Mouse (Mus musculus): ENCODE data around the gene Tuba1a. TPM values are rescaled to one million over a fixed set of nuclear protein-coding genes. Genes with fewer than 3 reads are reported as not detected.
A peak's percentile ranks its signal among the peaks of the same experiment; 100 is the strongest.
"Not testable (repeated sequence)": the region's sequence is repeated elsewhere in the genome, so short reads cannot be mapped to it uniquely, and the experiment has no call there.

The Tuba1a gene
- polyA plus RNA-seq, 1 experiment from 2014 or later, result 14,496 TPM

DNA sequence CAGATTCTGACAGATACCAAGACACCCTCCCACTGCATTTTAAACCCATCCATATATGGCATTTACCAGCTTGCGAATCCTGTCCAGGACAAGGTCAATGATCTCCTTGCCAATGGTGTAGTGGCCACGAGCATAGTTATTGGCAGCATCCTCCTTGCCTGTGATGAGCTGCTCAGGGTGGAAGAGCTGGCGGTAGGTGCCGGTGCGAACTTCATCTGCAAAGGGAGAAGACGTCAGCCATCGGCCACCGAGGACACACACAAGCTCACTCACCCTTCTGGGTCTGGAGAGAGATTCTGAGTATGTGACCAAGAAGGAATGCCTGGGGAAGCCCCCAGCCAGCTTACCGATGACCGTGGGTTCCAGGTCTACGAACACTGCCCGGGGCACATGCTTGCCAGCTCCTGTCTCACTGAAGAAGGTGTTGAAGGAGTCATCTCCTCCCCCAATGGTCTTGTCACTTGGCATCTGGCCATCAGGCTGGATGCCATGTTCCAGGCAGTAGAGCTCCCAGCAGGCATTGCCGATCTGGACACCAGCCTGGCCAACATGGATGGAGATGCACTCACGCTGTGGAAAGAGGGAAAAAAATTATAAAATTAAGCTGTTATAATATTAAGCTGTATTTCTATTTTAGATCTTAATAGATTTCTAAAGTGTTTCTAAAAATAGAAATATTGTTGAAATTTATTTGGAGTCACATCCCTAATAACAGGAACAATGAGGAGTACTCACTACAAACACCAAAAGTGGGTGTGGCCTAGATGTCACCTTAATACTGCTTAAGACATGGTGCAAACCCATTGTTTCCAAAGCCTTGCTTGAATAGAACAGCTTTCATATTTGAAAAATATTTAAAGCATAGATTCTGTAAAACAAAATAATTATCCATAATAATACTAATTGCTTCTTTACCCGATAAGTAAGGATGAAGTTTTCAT lies 2.1 kb downstream of the Tuba1a start:
- Histone ChIP-seq H3K4me3 (ENCODE audit: low read depth, low read length) (peak overlapping the region; percentile 84), H3K4me1 (ENCODE audit: control insufficient read depth, insufficient read depth, low read length) (peaks cover 14% of the 10 kb centered on the region; the same call in 1 of the 2 replicates)

DNA sequence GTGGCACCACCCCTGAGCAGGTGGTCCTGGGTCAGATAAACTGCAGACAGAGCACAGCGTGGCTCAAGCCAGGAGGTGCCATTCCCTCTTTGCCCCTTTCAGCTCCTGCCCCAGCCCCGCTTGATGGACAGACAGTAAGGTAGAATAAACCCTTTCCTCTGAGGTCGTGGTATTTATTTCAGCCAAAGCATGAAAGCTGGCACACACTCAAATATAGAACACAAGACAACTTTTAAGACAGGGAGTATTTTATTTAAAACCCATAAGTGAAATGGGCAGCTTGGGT lies 4.0 kb downstream of the Tuba1a start:
- Histone ChIP-seq H3K27ac (ENCODE audit: low read depth, low read length) (peak overlapping the region; percentile 44; the same call in 1 of the 2 replicates), H3K4me2 (ENCODE audit: low read depth, low read length) (peak overlapping the region; percentile 88), H3K9ac (replicated peaks; ENCODE audit: low read depth, low read length) (peak overlapping the region; percentile 77), H3K27me3 (ENCODE audit: control insufficient read depth, insufficient read depth, low read length) (no peaks in the 10 kb centered on the region), H3K4me3 (ENCODE audit: low read depth, low read length) (peak overlapping the region; percentile 38), H3K4me1 (ENCODE audit: control insufficient read depth, insufficient read depth, low read length) (peaks cover 3% of the 10 kb centered on the region; the same call in 1 of the 2 replicates), H3K9me3 (ENCODE audit: control insufficient read depth, low read length) (no peaks in the 10 kb centered on the region), H3K36me3 (ENCODE audit: control insufficient read depth, insufficient read depth, low read length) (peaks cover 10% of the 10 kb centered on the region; the same call in 1 of the 2 replicates)
- no peak for ATAC-seq (ENCODE audit: low read depth)
- WGBS, result 24% methylated on average over 3 of the region's 3 CpGs

More for the DNA sequence above, 2.1 kb downstream of the Tuba1a start:
- H3K36me3 ChIP-seq (ENCODE audit: control insufficient read depth, insufficient read depth, low read length), result peaks cover 10% of the 10 kb centered on the region; the same call in 1 of the 2 replicates
- not testable (repeated sequence) for H3K27me3 ChIP-seq (ENCODE audit: control insufficient read depth, insufficient read depth, low read length); ATAC-seq (ENCODE audit: low read depth); H3K9me3 ChIP-seq (ENCODE audit: control insufficient read depth, low read length)
- WGBS, result 47% methylated on average over 11 of the region's 15 CpGs
- H3K9ac ChIP-seq (replicated peaks; ENCODE audit: low read depth, low read length), result peak overlapping the region; percentile 100
- H3K27ac ChIP-seq (ENCODE audit: low read depth, low read length), result peak overlapping the region; percentile 99; the same call in 1 of the 2 replicates
- peak overlapping the region; percentile 54 for H3K4me2 ChIP-seq (ENCODE audit: low read depth, low read length)

DNA sequence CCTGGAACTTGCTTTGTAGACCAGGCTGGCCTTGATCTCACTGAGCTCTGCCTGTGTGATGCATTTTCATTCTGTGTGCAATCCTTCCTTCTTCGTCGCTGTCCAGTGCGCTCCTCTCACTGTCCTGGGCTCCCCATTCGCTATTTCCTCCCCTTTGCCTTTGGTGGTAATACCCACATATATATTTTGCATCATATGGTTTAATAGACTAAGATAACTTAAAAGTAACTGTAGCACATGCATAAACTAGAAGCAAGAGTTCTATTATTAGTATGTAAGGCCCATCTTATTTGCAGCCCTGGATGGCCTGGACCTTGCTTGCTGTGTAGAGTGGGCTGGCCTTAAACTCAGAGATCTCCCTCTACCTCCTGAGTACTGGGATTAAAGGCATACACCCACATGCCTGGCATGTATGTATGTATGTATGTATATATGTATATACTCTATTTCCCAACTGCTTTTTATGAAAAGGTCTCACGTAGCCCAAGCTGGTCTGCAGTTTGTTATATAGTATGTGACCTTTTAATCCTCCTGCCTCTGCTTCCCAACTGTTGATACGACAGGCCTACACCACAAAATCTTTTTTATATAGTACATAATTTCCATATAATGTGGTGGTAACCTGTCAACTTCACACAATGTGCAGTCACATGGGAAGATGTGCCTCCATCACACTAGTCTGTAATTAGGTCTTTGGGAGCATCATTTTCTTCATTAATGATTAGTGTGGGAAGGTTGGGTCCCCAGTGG lies 4.5 kb downstream of the Tuba1a start:
- Histone ChIP-seq H3K4me3 (ENCODE audit: low read depth, low read length) (peak overlapping the region; percentile 38), H3K27ac (ENCODE audit: low read depth, low read length) (peak overlapping the region; percentile 44; the same call in 1 of the 2 replicates), H3K27me3 (ENCODE audit: control insufficient read depth, insufficient read depth, low read length) (no peaks in the 10 kb centered on the region), H3K9me3 (ENCODE audit: control insufficient read depth, low read length) (no peaks in the 10 kb centered on the region), H3K4me2 (ENCODE audit: low read depth, low read length) (peak overlapping the region; percentile 88), H3K36me3 (ENCODE audit: control insufficient read depth, insufficient read depth, low read length) (peaks cover 10% of the 10 kb centered on the region; the same call in 1 of the 2 replicates), H3K4me1 (ENCODE audit: control insufficient read depth, insufficient read depth, low read length) (peaks cover 3% of the 10 kb centered on the region; the same call in 1 of the 2 replicates), H3K9ac (replicated peaks; ENCODE audit: low read depth, low read length) (peak overlapping the region; percentile 77)
- WGBS, result 41% methylated on average over 6 of the region's 6 CpGs
- no peak for ATAC-seq (ENCODE audit: low read depth)

DNA sequence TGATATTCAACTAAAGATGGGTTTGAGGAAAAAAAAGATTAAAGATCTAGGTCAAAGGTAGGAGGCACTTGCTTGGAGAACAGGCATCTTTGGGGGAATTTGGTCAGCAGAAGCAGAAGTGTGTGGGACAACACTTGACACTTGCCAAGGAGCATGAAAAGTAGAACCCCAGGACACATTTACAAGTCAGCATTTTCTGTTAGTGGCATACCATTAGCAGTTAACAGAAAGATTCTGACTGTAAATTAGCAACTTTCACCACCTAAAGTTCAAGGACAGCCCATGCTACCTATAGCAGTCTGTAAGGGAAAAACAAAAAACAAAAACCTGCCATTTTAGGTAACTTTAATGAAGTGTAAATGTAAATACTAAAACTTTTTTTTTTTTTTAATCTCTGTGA lies 5.1 kb downstream of the Tuba1a start:
- no peak overlapping the region for H3K4me3 ChIP-seq (ENCODE audit: low read depth, low read length)
- ATAC-seq (ENCODE audit: low read depth), result no peak

DNA sequence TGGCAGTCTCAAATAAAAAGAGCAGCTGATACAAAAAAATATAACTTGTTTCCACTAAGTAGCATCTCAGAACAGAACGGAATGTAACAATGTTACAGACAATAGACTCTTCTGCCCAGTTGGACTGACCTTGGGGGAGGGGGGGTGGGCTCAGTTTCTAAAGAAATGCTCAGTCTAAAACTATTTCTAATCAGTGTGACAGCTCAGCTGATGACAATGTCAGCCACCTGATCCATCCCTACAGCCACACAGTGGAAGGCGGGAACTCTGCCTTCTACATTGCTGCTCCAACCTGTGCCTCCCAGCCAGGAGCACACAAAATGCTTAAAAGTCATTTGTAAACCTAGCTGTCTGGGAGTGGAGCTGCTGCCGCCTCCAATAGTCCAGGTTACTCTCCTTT lies 5.6 kb downstream of the Tuba1a start:
- Histone ChIP-seq H3K27ac (ENCODE audit: low read depth, low read length) (peak overlapping the region; percentile 17; the same call in 1 of the 2 replicates), H3K4me3 (ENCODE audit: low read depth, low read length) (no peak overlapping the region), H3K9me3 (ENCODE audit: control insufficient read depth, low read length) (no peaks in the 10 kb centered on the region), H3K4me2 (ENCODE audit: low read depth, low read length) (peak overlapping the region; percentile 88; the same call in 1 of the 2 replicates), H3K36me3 (ENCODE audit: control insufficient read depth, insufficient read depth, low read length) (peaks cover 10% of the 10 kb centered on the region; the same call in 1 of the 2 replicates), H3K27me3 (ENCODE audit: control insufficient read depth, insufficient read depth, low read length) (no peaks in the 10 kb centered on the region), H3K9ac (replicated peaks; ENCODE audit: low read depth, low read length) (no peak overlapping the region), H3K4me1 (ENCODE audit: control insufficient read depth, insufficient read depth, low read length) (peaks cover 3% of the 10 kb centered on the region; the same call in 1 of the 2 replicates)
- 27% methylated on average over 3 of the region's 3 CpGs for WGBS
- ATAC-seq (ENCODE audit: low read depth), result no peak

More for the DNA sequence above, 5.1 kb downstream of the Tuba1a start:
- H3K36me3 ChIP-seq (ENCODE audit: control insufficient read depth, insufficient read depth, low read length), result peaks cover 10% of the 10 kb centered on the region; the same call in 1 of the 2 replicates
- peak overlapping the region; percentile 77 for H3K9ac ChIP-seq (replicated peaks; ENCODE audit: low read depth, low read length)
- H3K27ac ChIP-seq (ENCODE audit: low read depth, low read length), result peak overlapping the region; percentile 17; the same call in 1 of the 2 replicates
- no peaks in the 10 kb centered on the region for H3K9me3 ChIP-seq (ENCODE audit: control insufficient read depth, low read length)
- peaks cover 3% of the 10 kb centered on the region; the same call in 1 of the 2 replicates for H3K4me1 ChIP-seq (ENCODE audit: control insufficient read depth, insufficient read depth, low read length)
- H3K4me2 ChIP-seq (ENCODE audit: low read depth, low read length), result peak overlapping the region; percentile 88
- no peaks in the 10 kb centered on the region for H3K27me3 ChIP-seq (ENCODE audit: control insufficient read depth, insufficient read depth, low read length)

DNA sequence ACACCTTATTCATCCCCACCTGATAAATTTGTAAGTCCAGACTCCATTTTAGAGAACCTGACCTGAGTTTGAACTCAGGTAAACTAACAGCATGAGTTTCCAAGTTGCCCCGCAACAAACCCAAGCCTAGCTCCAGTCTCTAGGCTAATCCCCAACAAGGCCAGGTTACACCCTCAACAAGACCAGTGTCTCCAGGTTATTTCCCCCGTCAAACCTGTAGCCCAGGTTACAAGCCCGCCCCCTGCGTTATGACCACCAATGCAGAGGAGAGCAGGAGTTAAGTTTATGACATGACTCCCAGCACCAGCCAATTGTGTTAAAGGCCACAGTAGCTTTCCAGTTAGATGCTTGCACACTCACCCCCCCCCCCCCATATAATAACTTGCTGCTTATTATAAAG lies 10.4 kb downstream of the Tuba1a start:
- H3K36me3 ChIP-seq (ENCODE audit: control insufficient read depth, insufficient read depth, low read length), result no peaks in the 10 kb centered on the region
- H3K27me3 ChIP-seq (ENCODE audit: control insufficient read depth, insufficient read depth, low read length), result no peaks in the 10 kb centered on the region
- no peak for ATAC-seq (ENCODE audit: low read depth)
- H3K4me3 ChIP-seq (ENCODE audit: low read depth, low read length), result no peak overlapping the region
- H3K4me2 ChIP-seq (ENCODE audit: low read depth, low read length), result no peak overlapping the region
- H3K27ac ChIP-seq (ENCODE audit: low read depth, low read length), result no peak overlapping the region
- no peaks in the 10 kb centered on the region for H3K9me3 ChIP-seq (ENCODE audit: control insufficient read depth, low read length)
- no peak overlapping the region for H3K9ac ChIP-seq (replicated peaks; ENCODE audit: low read depth, low read length)
- 73% methylated on average over 4 of the region's 4 CpGs for WGBS
- no peaks in the 10 kb centered on the region for H3K4me1 ChIP-seq (ENCODE audit: control insufficient read depth, insufficient read depth, low read length)

DNA sequence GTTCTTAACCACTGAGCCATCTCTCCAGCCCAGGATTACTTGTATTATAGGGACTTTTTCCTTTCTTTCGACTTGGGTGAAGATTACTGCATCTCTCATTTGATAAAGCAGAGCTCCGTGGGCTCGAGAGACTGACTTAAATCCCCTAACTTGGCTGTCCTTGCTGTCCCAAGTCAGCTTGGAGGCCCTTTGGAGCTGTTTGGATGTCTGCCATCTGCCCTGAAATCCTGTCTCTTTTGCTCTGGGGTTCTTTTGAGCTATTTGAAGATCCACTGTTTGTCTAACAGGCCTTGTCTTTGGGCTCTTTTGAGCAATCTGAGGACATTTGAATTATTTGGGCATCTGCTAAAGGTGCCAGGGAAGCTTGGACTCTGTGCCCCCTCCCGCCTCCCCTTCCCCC lies 11.4 kb downstream of the Tuba1a start:
- Histone ChIP-seq H3K4me2 (ENCODE audit: low read depth, low read length) (no peak overlapping the region), H3K27me3 (ENCODE audit: control insufficient read depth, insufficient read depth, low read length) (no peaks in the 10 kb centered on the region), H3K27ac (ENCODE audit: low read depth, low read length) (no peak overlapping the region), H3K9ac (replicated peaks; ENCODE audit: low read depth, low read length) (no peak overlapping the region), H3K4me3 (ENCODE audit: low read depth, low read length) (no peak overlapping the region), H3K36me3 (ENCODE audit: control insufficient read depth, insufficient read depth, low read length) (no peaks in the 10 kb centered on the region), H3K9me3 (ENCODE audit: control insufficient read depth, low read length) (no peaks in the 10 kb centered on the region), H3K4me1 (ENCODE audit: control insufficient read depth, insufficient read depth, low read length) (no peaks in the 10 kb centered on the region)
- no peak for ATAC-seq (ENCODE audit: low read depth)
- WGBS, result 84% methylated on average over 4 of the region's 4 CpGs

DNA sequence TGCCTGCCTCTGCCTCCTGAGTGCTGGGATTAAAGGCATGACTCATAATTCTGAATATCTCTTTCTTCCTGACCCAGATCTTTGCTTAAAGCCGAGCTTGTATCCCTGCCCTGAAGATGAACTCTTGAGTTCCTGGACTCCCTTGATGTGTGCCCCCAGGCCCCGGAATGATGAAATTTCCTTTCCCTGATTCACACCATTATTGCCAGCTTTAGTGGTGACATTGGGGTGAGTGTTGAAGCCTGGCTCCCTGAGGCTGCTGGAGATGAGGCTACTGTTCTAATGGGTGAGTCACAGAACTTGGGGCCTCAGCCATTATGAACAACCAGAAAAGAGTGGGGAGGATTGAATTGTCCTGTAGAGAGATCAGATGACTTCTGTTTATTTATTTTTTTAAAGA lies 12.0 kb downstream of the Tuba1a start:
- Histone ChIP-seq H3K4me3 (ENCODE audit: low read depth, low read length) (no peak overlapping the region), H3K9ac (replicated peaks; ENCODE audit: low read depth, low read length) (no peak overlapping the region), H3K9me3 (ENCODE audit: control insufficient read depth, low read length) (no peaks in the 10 kb centered on the region), H3K4me1 (ENCODE audit: control insufficient read depth, insufficient read depth, low read length) (no peaks in the 10 kb centered on the region), H3K27me3 (ENCODE audit: control insufficient read depth, insufficient read depth, low read length) (no peaks in the 10 kb centered on the region), H3K36me3 (ENCODE audit: control insufficient read depth, insufficient read depth, low read length) (no peaks in the 10 kb centered on the region), H3K4me2 (ENCODE audit: low read depth, low read length) (no peak overlapping the region), H3K27ac (ENCODE audit: low read depth, low read length) (no peak overlapping the region)
- no peak for ATAC-seq (ENCODE audit: low read depth)
- WGBS, result 84% methylated on average over 2 of the region's 2 CpGs
